Mouse (Mus musculus): ENCODE results near the gene Map2k7. TPM values are rescaled to one million over a fixed set of nuclear protein-coding genes. Genes with fewer than 3 reads are reported as not detected.

Map2k7 gene
- total RNA-seq, 1 experiment from 2014 or later, result 44.1 TPM

GRCm38 (mm10) chr8:4219617-4220016, 18.9 kb upstream of the Map2k7 start:
- ATAC-seq (ENCODE audit: extremely low read depth, insufficient number of reproducible peaks, low FRiP score, poor library complexity, severe bottlenecking), result no peak

DNA sequence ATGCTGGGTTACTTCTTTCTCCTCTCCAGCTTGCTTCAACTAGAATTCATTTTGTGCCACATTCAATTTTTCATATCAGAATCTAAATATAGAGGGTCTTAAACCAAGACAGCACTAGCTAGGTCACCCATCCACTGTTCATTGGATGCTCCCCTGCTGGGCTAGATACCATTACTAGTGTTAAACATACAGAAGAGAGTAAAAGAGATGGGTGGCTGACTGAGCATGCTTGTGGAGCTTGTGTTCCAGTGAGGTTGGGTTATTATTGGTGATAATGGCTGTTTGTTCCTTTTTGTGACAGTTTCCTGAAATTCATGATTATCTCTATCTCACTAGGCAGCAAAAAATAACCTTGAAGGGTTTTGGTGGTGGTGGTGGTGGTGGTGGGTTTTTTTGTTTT, 16.5 kb upstream of the Map2k7 start:
- no peak for ATAC-seq (ENCODE audit: extremely low read depth, insufficient number of reproducible peaks, low FRiP score, poor library complexity, severe bottlenecking)

DNA sequence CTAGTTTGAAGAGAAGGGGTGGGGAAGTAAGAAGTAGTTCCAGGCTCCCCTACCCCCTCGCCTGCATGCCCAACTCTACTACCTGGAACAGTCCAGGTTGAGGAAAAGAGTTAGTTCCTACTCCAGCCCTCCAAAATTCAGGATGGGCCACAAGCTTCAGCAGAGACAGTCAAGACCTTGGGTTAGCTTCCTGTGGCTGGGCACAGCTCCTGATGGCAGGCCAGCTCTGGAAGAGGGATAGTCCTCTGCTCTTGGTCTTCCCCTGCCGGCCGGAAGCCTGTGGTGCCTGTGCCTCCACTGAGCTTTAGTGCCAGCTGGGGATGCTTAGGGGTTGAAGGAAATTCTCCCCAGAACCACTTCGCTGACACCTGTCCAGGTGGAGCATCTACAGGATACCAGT, 12.2 kb upstream of the Map2k7 start:
- ATAC-seq (ENCODE audit: extremely low read depth, insufficient number of reproducible peaks, low FRiP score, poor library complexity, severe bottlenecking), result no peak

- ATAC-seq (ENCODE audit: extremely low read depth, insufficient number of reproducible peaks, low FRiP score, poor library complexity, severe bottlenecking), result no peak
Observed at GRCm38 (mm10) chr8:4226739-4227347, 11.7 kb upstream of the Map2k7 start, which contains the start of gene Lrrc8e. TSS of gene Lrrc8e (plus strand) at chr8:4226827.

DNA sequence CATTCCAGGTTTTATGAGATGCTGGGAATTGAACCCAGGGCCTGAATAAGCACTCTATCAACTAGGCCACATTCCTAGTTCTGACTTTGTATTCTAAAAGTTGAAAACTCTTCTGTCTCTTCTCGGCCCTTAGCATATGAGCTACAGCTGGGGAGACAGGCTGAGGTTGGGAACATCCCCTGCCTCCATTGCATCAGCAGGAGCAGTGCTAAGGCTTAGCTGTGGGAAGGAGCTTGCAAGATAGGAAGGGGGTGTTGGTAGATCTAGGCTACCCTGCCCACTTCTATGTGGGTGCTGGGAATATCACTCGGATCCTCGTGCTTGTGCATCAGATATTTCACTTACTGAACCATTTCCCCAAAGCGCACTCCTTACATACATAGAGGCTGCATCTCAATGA, 10.6 kb upstream of the Map2k7 start:
- ATAC-seq (ENCODE audit: extremely low read depth, insufficient number of reproducible peaks, low FRiP score, poor library complexity, severe bottlenecking), result no peak

GRCm38 (mm10) chr8:4229784-4230183, 8.8 kb upstream of the Map2k7 start:
- ATAC-seq (ENCODE audit: extremely low read depth, insufficient number of reproducible peaks, low FRiP score, poor library complexity, severe bottlenecking), result no peak

- no peak for ATAC-seq (ENCODE audit: extremely low read depth, insufficient number of reproducible peaks, low FRiP score, poor library complexity, severe bottlenecking)
Observed at GRCm38 (mm10) chr8:4230612-4231351, 7.8 kb upstream of the Map2k7 start.

DNA sequence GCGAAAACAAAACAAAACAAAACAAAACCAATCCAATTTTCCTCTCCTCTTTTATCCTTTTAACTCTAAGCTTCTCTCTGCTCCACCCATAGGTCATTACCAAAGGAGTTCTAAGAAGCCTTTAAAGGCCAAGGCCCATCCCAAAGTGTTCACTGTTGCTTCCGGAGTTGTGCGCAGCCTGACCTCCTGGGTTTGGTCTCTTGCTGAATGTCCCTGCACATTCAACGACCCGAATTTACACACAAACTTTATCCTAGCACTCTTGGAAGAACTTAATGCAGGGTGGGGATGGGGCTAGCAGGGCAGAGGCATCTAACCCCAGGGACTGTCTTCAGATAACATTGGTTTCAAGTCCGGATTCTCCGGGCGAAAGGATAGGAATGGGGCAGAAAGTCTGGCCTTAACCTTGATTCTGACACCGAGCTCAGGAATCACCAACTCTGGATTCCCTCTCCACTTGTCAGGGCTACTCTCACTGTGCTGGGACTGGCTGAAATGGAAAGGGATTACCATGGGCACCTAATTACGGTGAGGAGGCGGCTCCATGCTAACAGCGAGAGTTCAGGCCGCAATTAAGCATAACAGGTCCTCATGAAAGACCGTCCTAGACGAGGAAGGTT, 616 bp upstream of the Map2k7 start:
- no peak for ATAC-seq (ENCODE audit: extremely low read depth, insufficient number of reproducible peaks, low FRiP score, poor library complexity, severe bottlenecking)

DNA sequence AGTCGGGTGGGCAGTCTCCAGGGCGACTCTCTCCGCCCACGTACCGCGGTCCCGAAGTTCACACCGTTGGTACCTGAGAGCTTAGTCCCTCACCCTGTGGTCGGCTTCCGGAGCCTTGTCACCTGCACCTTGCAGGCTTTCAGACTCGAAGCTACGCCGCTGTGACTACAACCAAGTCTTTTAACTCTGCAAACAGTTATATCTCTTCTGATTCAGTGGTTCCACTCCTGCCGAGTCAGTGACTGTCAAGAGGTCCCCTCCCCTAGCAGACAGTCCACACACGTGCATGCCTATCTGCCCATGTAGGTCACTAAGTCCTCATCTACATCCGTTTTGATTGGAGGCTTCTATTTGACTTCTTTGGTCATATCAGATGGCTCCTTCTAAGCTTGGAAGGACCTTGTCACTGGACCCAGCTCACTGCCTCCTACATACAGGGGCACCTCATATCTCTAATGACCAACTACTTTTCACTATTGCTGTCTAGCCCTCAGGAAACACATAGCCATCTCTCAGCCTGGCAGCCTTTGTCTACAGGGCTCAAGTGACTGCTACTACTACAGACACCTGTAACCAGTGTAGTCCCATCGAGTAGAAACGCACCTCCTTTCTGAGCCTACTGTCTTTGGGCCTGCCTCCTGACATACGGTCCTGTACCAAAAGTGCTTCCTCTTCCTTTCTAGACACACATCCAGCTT, 802 bp downstream of the Map2k7 start:
- 0 out of 2 replicates have a peak, but pooled peaks have one; percentile 2 for ATAC-seq (ENCODE audit: extremely low read depth, insufficient number of reproducible peaks, low FRiP score, poor library complexity, severe bottlenecking)

- ATAC-seq (ENCODE audit: extremely low read depth, insufficient number of reproducible peaks, low FRiP score, poor library complexity, severe bottlenecking), result no peak
Observed at GRCm38 (mm10) chr8:4245061-4245460, 6.5 kb downstream of the Map2k7 start.

DNA sequence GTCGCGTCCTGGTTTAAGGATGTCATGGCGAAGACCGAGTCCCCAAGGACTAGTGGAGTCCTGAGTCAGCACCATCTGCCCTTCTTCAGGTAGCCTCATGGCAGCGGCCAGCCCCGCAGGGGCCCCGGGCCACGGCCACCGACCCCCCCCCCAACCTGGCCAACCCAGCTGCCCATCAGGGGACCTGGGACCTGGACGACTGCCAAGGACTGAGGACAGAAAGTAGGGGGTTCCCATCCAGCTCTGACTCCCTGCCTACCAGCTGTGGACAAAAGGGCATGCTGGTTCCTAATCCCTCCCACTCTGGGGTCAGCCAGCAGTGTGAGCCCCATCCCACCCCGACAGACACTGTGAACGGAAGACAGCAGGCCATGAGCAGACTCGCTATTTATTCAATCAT, 7.2 kb downstream of the Map2k7 start:
- ATAC-seq (ENCODE audit: extremely low read depth, insufficient number of reproducible peaks, low FRiP score, poor library complexity, severe bottlenecking), result no peak

- no peak for ATAC-seq (ENCODE audit: extremely low read depth, insufficient number of reproducible peaks, low FRiP score, poor library complexity, severe bottlenecking)
Observed at GRCm38 (mm10) chr8:4247241-4247640, 8.7 kb downstream of the Map2k7 start.

DNA sequence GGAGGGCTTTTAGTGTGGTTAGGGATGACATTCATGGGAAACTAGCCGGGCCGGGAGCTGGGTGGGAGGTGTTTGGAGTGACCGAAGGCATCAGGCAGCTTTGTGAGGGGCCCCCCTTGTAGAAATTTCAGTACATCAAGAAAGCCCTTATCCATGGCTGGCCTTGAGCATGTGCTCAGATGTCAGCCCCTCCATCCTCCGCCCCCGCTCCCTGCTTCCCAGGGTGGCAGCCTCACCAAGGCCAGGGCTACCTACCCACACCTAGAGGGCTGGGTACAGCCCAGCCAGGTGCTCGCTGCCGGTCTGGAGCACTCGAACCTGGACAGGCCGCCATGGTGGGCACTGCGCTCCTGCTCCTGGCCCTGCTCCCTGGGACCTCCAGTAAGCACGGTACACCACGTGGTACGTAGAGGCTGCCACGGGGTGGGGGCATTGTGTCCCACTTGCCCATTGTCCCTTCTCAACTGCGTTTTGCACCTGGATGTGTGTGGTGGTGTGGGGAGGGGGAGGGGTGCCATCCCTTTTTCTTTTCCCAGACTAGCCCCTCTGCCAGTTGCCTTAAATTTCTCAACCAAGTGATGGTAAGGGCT, 9.5 kb downstream of the Map2k7 start, which contains the start of gene Tgfbr3l:
Tgfbr3l (plus strand) TSS at position 264 of the 590 bp plus-strand sequence.
- ATAC-seq (ENCODE audit: extremely low read depth, insufficient number of reproducible peaks, low FRiP score, poor library complexity, severe bottlenecking), result no peak

GRCm38 (mm10) chr8:4249213-4249612, 10.7 kb downstream of the Map2k7 start:
- no peak for ATAC-seq (ENCODE audit: extremely low read depth, insufficient number of reproducible peaks, low FRiP score, poor library complexity, severe bottlenecking)

GRCm38 (mm10) chr8:4250306-4250970, 11.9 kb downstream of the Map2k7 start:
- ATAC-seq (ENCODE audit: extremely low read depth, insufficient number of reproducible peaks, low FRiP score, poor library complexity, severe bottlenecking), result peak; percentile 66

GRCm38 (mm10) chr8:4252116-4252760, 13.7 kb downstream of the Map2k7 start:
- ATAC-seq (ENCODE audit: extremely low read depth, insufficient number of reproducible peaks, low FRiP score, poor library complexity, severe bottlenecking), result no peak

DNA sequence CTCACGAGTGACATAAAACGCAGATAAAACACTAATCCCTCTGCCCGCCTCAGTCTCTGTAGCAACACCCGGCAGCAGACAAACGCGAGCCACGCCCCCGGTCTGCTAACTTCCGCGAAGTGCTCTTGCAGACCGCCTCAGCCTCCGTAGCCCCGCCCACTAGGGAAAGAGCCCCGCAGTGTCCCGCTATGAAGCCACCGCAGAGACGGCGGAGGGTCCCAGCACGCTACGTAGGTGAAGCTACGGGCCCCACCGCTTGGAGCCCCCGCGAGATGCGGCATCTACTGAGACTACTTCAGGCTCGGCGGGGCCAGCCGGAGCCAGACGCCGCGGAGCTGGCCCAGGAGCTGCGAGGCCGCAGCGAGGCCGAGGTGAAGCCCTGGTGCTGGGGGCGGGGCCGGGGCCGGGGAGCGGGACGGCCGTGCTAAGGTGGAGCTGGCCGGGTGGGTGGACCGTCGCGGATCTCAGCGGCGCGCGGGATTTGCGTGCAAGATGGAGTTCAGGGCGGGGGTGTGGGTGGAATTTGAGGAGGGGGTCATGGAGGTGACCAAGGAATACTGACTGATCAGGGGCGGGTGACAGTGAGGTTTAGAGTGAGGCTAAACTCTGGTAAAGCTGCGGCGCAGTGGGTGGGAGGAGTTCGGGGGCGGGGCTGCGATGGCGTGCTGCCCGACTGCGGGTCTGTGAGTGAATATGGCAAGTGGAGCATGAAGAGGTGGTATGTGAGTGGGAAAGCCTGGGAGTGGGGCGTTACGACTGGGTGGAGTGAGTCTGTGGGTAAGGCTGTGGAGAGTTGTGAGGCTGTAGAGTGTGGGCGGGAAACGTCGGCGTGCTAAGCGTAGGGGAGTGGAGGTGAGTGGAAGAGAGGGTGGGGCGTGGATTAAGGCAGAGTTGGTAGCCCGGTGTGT, 14.6 kb downstream of the Map2k7 start, which contains the start of gene Snapc2:
Snapc2 (plus strand) TSS at position 147 of the 908 bp plus-strand sequence.
- peak; percentile 84 for ATAC-seq (ENCODE audit: extremely low read depth, insufficient number of reproducible peaks, low FRiP score, poor library complexity, severe bottlenecking)
